Mouse (Mus musculus): ENCODE measurements at regions not wholly inside any gene's neighbourhood (a gene's known extent, or its start where the extent isn't known, plus 50 kb on each side); places are given as distances from the start of the nearest gene placed in this dataset.

GRCm38 (mm10) chr11:39298782-39299181, 1396.2 kb downstream of the Mat2b start:
- H3K36me3 ChIP-seq (ENCODE audit: insufficient read depth, low read length): no peaks in the 10 kb centered on the region
- no peak overlapping the region for H3K9ac ChIP-seq (ENCODE audit: low read depth, low read length)
- H3K9me3 ChIP-seq (replicated peaks; ENCODE audit: low read length): no peaks in the 10 kb centered on the region
- no peak overlapping the region for H3K4me3 ChIP-seq (replicated peaks; ENCODE audit: low read depth, low read length)
- H3K27me3 ChIP-seq (ENCODE audit: insufficient read depth, low read length): no peaks in the 10 kb centered on the region
- no peak for TF ChIP-seq CTCF (IDR thresholded peaks at IDR 0.05; ENCODE audit: low read depth)
- no peak overlapping the region for H3K4me2 ChIP-seq (ENCODE audit: low read length)
- no peaks in the 10 kb centered on the region for H3K4me1 ChIP-seq (replicated peaks; ENCODE audit: insufficient read depth, low read length)
- ATAC-seq (replicated peaks; ENCODE audit: low FRiP score, low read depth) (no peak), DNase-seq (ENCODE audit: low spot score) (no peak)
- no peak overlapping the region for H3K27ac ChIP-seq

- no peak overlapping the region for H3K27ac ChIP-seq
- 53% methylated on average over 1 of the region's 1 CpGs for WGBS
- H3K4me2 ChIP-seq (ENCODE audit: low read length): no peak overlapping the region
- no peaks in the 10 kb centered on the region for H3K27me3 ChIP-seq (ENCODE audit: insufficient read depth, low read length)
- TF ChIP-seq CTCF (IDR thresholded peaks at IDR 0.05; ENCODE audit: low read depth): no peak
- ATAC-seq (replicated peaks; ENCODE audit: low FRiP score, low read depth): no peak
- no peaks in the 10 kb centered on the region for H3K36me3 ChIP-seq (ENCODE audit: insufficient read depth, low read length)
- no peaks in the 10 kb centered on the region for H3K4me1 ChIP-seq (replicated peaks; ENCODE audit: insufficient read depth, low read length)
- no peaks in the 10 kb centered on the region for H3K9me3 ChIP-seq (replicated peaks; ENCODE audit: low read length)
- no peak for DNase-seq (ENCODE audit: low spot score)
- H3K9ac ChIP-seq (ENCODE audit: low read depth, low read length): no peak overlapping the region
- no peak overlapping the region for H3K4me3 ChIP-seq (replicated peaks; ENCODE audit: low read depth, low read length)
Measured at GRCm38 (mm10) chr11:39255425-39255824, 1439.6 kb downstream of the Mat2b start.

GRCm38 (mm10) chr11:39228335-39228734, 1466.7 kb downstream of the Mat2b start:
- Histone ChIP-seq H3K27ac (no peak overlapping the region), H3K9me3 (replicated peaks; ENCODE audit: low read length) (no peaks in the 10 kb centered on the region), H3K4me3 (replicated peaks; ENCODE audit: low read depth, low read length) (no peak overlapping the region), H3K9ac (ENCODE audit: low read depth, low read length) (no peak overlapping the region), H3K4me1 (replicated peaks; ENCODE audit: insufficient read depth, low read length) (no peaks in the 10 kb centered on the region), H3K36me3 (ENCODE audit: insufficient read depth, low read length) (no peaks in the 10 kb centered on the region), H3K27me3 (ENCODE audit: insufficient read depth, low read length) (no peaks in the 10 kb centered on the region), H3K4me2 (ENCODE audit: low read length) (no peak overlapping the region)
- TF ChIP-seq CTCF (IDR thresholded peaks at IDR 0.05; ENCODE audit: low read depth): no peak
- no peak for DNase-seq (ENCODE audit: low spot score)
- 48% methylated on average over 6 of the region's 6 CpGs for WGBS
- ATAC-seq (replicated peaks; ENCODE audit: low FRiP score, low read depth): no peak

- DNase-seq (ENCODE audit: low spot score): peak; percentile 4
- Histone ChIP-seq H3K4me1 (replicated peaks; ENCODE audit: insufficient read depth, low read length) (no peaks in the 10 kb centered on the region), H3K4me2 (ENCODE audit: low read length) (no peak overlapping the region), H3K9me3 (replicated peaks; ENCODE audit: low read length) (no peaks in the 10 kb centered on the region), H3K27me3 (ENCODE audit: insufficient read depth, low read length) (no peaks in the 10 kb centered on the region), H3K9ac (ENCODE audit: low read depth, low read length) (no peak overlapping the region), H3K4me3 (replicated peaks; ENCODE audit: low read depth, low read length) (no peak overlapping the region), H3K36me3 (ENCODE audit: insufficient read depth, low read length) (no peaks in the 10 kb centered on the region), H3K27ac (no peak overlapping the region)
- no peak for ATAC-seq (replicated peaks; ENCODE audit: low FRiP score, low read depth)
- TF ChIP-seq CTCF (IDR thresholded peaks at IDR 0.05; ENCODE audit: low read depth): no peak
- WGBS: 33% methylated on average over 2 of the region's 2 CpGs
Measured at GRCm38 (mm10) chr11:39224696-39225095, 1470.3 kb downstream of the Mat2b start.

- Histone ChIP-seq H3K4me1 (replicated peaks; ENCODE audit: insufficient read depth, low read length) (no peaks in the 10 kb centered on the region), H3K9ac (ENCODE audit: low read depth, low read length) (no peak overlapping the region), H3K27me3 (ENCODE audit: insufficient read depth, low read length) (no peaks in the 10 kb centered on the region), H3K4me3 (replicated peaks; ENCODE audit: low read depth, low read length) (no peak overlapping the region), H3K27ac (no peak overlapping the region), H3K9me3 (replicated peaks; ENCODE audit: low read length) (no peaks in the 10 kb centered on the region), H3K4me2 (ENCODE audit: low read length) (no peak overlapping the region), H3K36me3 (ENCODE audit: insufficient read depth, low read length) (no peaks in the 10 kb centered on the region)
- no peak for DNase-seq (ENCODE audit: low spot score)
- TF ChIP-seq CTCF (IDR thresholded peaks at IDR 0.05; ENCODE audit: low read depth): no peak
- ATAC-seq (replicated peaks; ENCODE audit: low FRiP score, low read depth): no peak
- 66% methylated on average over 2 of the region's 2 CpGs for WGBS
Measured at GRCm38 (mm10) chr11:39223397-39223796, 1471.6 kb downstream of the Mat2b start.

All from kidney, postnatal 0 days (tissue).